Mouse (Mus musculus): ENCODE results near the gene Zc3h18.

The Zc3h18 gene

GRCm38 (mm10) chr8:122376365-122377231, at the start of gene Zc3h18:
TSS of gene Zc3h18 (plus strand) at chr8:122376609.
- DNase-seq (ENCODE audit: low spot score) = peak; percentile 98

GRCm38 (mm10) chr8:122329072-122329471, 47.3 kb upstream of the Zc3h18 start:
- DNase-seq (ENCODE audit: low spot score) = no peak

- DNase-seq (ENCODE audit: low spot score) = no peak
Observed at GRCm38 (mm10) chr8:122329553-122330239, 46.7 kb upstream of the Zc3h18 start.

- DNase-seq (ENCODE audit: low spot score) = no peak
Observed at GRCm38 (mm10) chr8:122330446-122331133, 45.8 kb upstream of the Zc3h18 start.

GRCm38 (mm10) chr8:122331134-122331523, 45.3 kb upstream of the Zc3h18 start:
- DNase-seq (ENCODE audit: low spot score) = no peak

GRCm38 (mm10) chr8:122332753-122333506, 43.5 kb upstream of the Zc3h18 start:
- DNase-seq (ENCODE audit: low spot score) = peak; percentile 90

- DNase-seq (ENCODE audit: low spot score) = no peak
Observed at GRCm38 (mm10) chr8:122333531-122333930, 42.9 kb upstream of the Zc3h18 start.

- no peak for DNase-seq (ENCODE audit: low spot score)
Observed at GRCm38 (mm10) chr8:122334791-122335490, 41.5 kb upstream of the Zc3h18 start.

GRCm38 (mm10) chr8:122335638-122336250, 40.7 kb upstream of the Zc3h18 start:
- DNase-seq (ENCODE audit: low spot score) = no peak

GRCm38 (mm10) chr8:122336251-122336910, 40.0 kb upstream of the Zc3h18 start:
- DNase-seq (ENCODE audit: low spot score) = peak; percentile 74

- no peak for DNase-seq (ENCODE audit: low spot score)
Observed at GRCm38 (mm10) chr8:122338852-122339251, 37.6 kb upstream of the Zc3h18 start.

GRCm38 (mm10) chr8:122340761-122341160, 35.6 kb upstream of the Zc3h18 start:
- DNase-seq (ENCODE audit: low spot score) = no peak

- DNase-seq (ENCODE audit: low spot score) = no peak
Observed at GRCm38 (mm10) chr8:122341790-122342189, 34.6 kb upstream of the Zc3h18 start.

- DNase-seq (ENCODE audit: low spot score) = no peak
Observed at GRCm38 (mm10) chr8:122342362-122342761, 34.0 kb upstream of the Zc3h18 start.

GRCm38 (mm10) chr8:122342806-122343209, 33.6 kb upstream of the Zc3h18 start:
- peak; percentile 23 for DNase-seq (ENCODE audit: low spot score)

GRCm38 (mm10) chr8:122343341-122343740, 33.1 kb upstream of the Zc3h18 start:
- no peak for DNase-seq (ENCODE audit: low spot score)

GRCm38 (mm10) chr8:122343758-122344157, 32.7 kb upstream of the Zc3h18 start:
- peak; percentile 44 for DNase-seq (ENCODE audit: low spot score)

GRCm38 (mm10) chr8:122344219-122344618, 32.2 kb upstream of the Zc3h18 start:
- DNase-seq (ENCODE audit: low spot score) = no peak

GRCm38 (mm10) chr8:122345181-122346095, 31.0 kb upstream of the Zc3h18 start:
- no peak for DNase-seq (ENCODE audit: low spot score)

Measured in embryo, embryonic 10.5 days (tissue).